Mouse (Mus musculus): ENCODE data around the gene Pla2g2f. TPM values are rescaled to one million over a fixed set of nuclear protein-coding genes. Genes with fewer than 3 reads are reported as not detected.
A peak's percentile ranks its signal among the peaks of the same experiment; 100 is the strongest.

The Pla2g2f gene
- 0.07 TPM in 1 of 2 replicates, not detected in the other for polyA plus RNA-seq (2015; fragmentation: Nextera tagmentation; extraction: Ambion mirVana)

DNA sequence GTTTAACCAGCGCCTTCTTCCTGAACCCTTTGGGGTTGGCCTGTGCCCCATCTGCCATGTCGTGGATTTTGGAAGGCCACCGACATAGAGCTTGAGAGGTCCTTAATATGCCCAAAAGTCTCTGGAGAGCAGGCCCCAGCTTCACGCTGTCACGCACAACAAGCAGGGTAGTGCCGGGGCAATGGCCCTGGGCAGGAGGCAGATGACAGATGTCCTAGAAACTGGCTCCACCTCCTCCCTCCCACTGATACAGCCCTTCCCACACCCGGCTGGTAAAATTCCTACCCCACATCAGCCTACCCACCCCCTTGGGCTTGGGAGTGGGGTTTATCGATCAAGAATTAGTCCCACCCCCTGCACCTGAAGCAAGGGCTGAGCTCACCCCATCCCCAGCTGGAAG, at the start of gene Pla2g2f:
Pla2g2f (minus strand) TSS at position 211 of the 400 bp plus-strand sequence.
- Histone ChIP-seq H3K4me3 (ENCODE audit: low read length) (no peak within 1 kb of the TSS), H3K36me3 (ENCODE audit: insufficient read depth, low read length) (no peaks in the 10 kb centered on the region), H3K9me3 (ENCODE audit: low read length) (peaks cover 3% of the 10 kb centered on the region; the same call in 1 of the 2 replicates), H3K4me1 (ENCODE audit: insufficient read depth, low read length) (no peaks in the 10 kb centered on the region), H3K9ac (replicated peaks; ENCODE audit: low read length) (no peak within 1 kb of the TSS), H3K27me3 (ENCODE audit: insufficient read depth, low read length) (no peaks in the 10 kb centered on the region), H3K4me2 (replicated peaks; ENCODE audit: low read depth, low read length) (no peak within 1 kb of the TSS), H3K27ac (ENCODE audit: low read length) (no peak within 1 kb of the TSS)
- no peak for ATAC-seq (ENCODE audit: low FRiP score, low TSS enrichment)
- WGBS = 67% methylated on average over 8 of the region's 8 CpGs

DNA sequence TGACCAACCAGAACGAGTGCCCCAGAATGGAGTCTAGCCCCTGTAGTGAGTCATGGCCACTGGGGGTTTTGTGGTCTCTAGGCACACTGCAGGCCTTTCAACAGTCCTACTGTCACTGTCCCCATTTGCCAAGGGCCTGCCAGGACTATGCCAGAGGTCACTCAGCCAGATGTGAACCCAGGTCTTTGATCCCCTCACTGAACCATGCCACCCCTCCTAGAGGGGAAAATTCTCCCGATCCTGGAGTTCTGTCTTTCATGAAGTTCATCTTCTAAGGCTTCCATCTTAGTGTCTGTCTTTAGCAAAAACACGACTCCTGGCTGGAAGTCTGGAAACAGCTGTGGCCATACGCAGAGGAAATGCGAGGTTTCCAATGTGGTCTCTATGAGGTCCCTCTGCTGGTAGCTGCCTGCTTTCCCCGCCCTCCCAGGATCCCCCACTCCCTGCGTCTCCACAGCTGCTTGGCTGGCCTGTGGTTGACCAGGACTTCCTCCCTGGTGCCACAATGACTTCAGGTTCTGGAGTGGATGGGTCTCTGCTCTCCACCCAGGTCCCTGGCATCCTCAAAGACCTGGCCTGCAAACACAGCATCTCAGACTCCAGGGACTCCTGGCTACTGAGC, 49.6 kb upstream of the Pla2g2f start:
- WGBS = 57% methylated on average over 7 of the region's 7 CpGs
- no peak overlapping the region for H3K4me3 ChIP-seq (ENCODE audit: low read length)
- no peaks in the 10 kb centered on the region for H3K27me3 ChIP-seq (ENCODE audit: insufficient read depth, low read length)
- no peaks in the 10 kb centered on the region for H3K9me3 ChIP-seq (ENCODE audit: low read length)
- no peak overlapping the region for H3K27ac ChIP-seq (ENCODE audit: low read length)
- H3K4me2 ChIP-seq (replicated peaks; ENCODE audit: low read depth, low read length) = no peak overlapping the region
- H3K4me1 ChIP-seq (ENCODE audit: insufficient read depth, low read length) = peaks cover 9% of the 10 kb centered on the region; the same call in 1 of the 2 replicates
- H3K36me3 ChIP-seq (ENCODE audit: insufficient read depth, low read length) = no peaks in the 10 kb centered on the region
- H3K9ac ChIP-seq (replicated peaks; ENCODE audit: low read length) = no peak overlapping the region
- ATAC-seq (ENCODE audit: low FRiP score, low TSS enrichment) = no peak

DNA sequence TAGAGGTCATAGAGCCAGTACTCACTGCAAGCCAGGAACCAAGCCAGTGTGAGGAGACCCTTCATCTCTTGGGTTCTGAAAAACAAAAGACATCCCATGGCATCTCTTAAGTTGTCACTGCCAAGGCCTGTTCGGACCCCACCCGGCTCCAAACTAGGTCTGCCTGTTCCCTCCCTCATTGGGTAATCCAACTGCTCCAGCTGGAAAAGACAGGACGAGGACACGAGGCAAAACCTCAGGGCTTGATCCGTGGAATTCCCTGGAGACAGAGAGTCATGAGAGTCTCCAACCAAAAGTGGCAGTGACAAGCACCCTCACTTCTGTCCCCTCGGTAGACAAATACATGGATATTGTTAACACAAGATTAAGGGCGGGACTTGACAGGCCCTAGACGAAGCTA, 48.7 kb upstream of the Pla2g2f start:
- H3K9ac ChIP-seq (replicated peaks; ENCODE audit: low read length) = no peak overlapping the region
- no peak for ATAC-seq (ENCODE audit: low FRiP score, low TSS enrichment)
- H3K36me3 ChIP-seq (ENCODE audit: insufficient read depth, low read length) = no peaks in the 10 kb centered on the region
- H3K27me3 ChIP-seq (ENCODE audit: insufficient read depth, low read length) = no peaks in the 10 kb centered on the region
- peaks cover 9% of the 10 kb centered on the region; the same call in 1 of the 2 replicates for H3K4me1 ChIP-seq (ENCODE audit: insufficient read depth, low read length)
- H3K27ac ChIP-seq (ENCODE audit: low read length) = no peak overlapping the region
- no peak overlapping the region for H3K4me3 ChIP-seq (ENCODE audit: low read length)
- H3K4me2 ChIP-seq (replicated peaks; ENCODE audit: low read depth, low read length) = no peak overlapping the region
- 88% methylated on average over 8 of the region's 8 CpGs for WGBS
- H3K9me3 ChIP-seq (ENCODE audit: low read length) = no peaks in the 10 kb centered on the region

DNA sequence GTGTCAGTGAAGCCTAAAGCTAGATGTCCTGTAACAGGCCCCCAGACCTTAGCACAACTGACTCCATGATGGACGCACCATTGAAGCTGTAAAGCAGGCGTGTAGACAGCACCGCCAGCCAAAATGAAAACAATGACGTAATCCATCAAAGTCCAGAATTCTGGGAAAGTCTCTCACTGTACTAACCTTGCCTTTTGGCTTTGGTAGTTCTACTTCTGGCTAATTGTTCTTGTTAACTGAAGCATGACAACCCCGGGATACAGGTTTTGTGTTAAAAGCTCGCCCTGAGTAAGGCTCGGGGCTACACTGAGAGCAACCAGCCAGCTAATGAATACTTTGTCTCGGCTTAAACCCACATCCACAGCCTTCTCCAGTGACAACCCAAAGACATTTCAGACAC, 47.8 kb upstream of the Pla2g2f start:
- H3K9ac ChIP-seq (replicated peaks; ENCODE audit: low read length) = no peak overlapping the region
- peaks cover 15% of the 10 kb centered on the region for H3K4me1 ChIP-seq (ENCODE audit: insufficient read depth, low read length)
- WGBS = 34% methylated on average over 8 of the region's 8 CpGs
- H3K4me3 ChIP-seq (ENCODE audit: low read length) = no peak overlapping the region
- no peak overlapping the region for H3K27ac ChIP-seq (ENCODE audit: low read length)
- no peak for ATAC-seq (ENCODE audit: low FRiP score, low TSS enrichment)
- no peaks in the 10 kb centered on the region for H3K27me3 ChIP-seq (ENCODE audit: insufficient read depth, low read length)
- no peaks in the 10 kb centered on the region for H3K36me3 ChIP-seq (ENCODE audit: insufficient read depth, low read length)
- H3K4me2 ChIP-seq (replicated peaks; ENCODE audit: low read depth, low read length) = no peak overlapping the region
- H3K9me3 ChIP-seq (ENCODE audit: low read length) = no peaks in the 10 kb centered on the region

DNA sequence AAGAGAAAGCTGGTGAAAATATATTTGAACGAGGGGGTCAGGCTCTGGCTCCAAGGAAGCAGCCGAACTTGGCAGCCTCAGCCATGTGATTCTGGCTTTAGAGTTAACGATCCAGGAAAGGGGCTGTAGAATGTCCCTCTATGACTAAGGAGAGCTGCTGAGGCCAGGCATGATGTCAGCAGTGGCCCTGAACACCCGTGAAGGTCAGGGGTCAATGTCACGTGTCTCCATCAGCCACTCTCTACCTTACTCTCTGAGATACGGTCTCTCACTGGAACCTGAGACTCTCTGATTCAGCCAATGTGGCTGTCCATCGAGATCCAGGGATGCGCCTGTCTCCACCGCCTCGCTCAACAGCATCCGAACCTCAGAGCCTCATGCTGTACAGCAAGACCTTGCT, 45.5 kb upstream of the Pla2g2f start:
- no peak overlapping the region for H3K4me2 ChIP-seq (replicated peaks; ENCODE audit: low read depth, low read length)
- H3K9me3 ChIP-seq (ENCODE audit: low read length) = no peaks in the 10 kb centered on the region
- peaks cover 26% of the 10 kb centered on the region for H3K4me1 ChIP-seq (ENCODE audit: insufficient read depth, low read length)
- no peaks in the 10 kb centered on the region for H3K36me3 ChIP-seq (ENCODE audit: insufficient read depth, low read length)
- H3K4me3 ChIP-seq (ENCODE audit: low read length) = no peak overlapping the region
- WGBS = 68% methylated on average over 11 of the region's 11 CpGs
- ATAC-seq (ENCODE audit: low FRiP score, low TSS enrichment) = no peak
- no peaks in the 10 kb centered on the region for H3K27me3 ChIP-seq (ENCODE audit: insufficient read depth, low read length)
- H3K27ac ChIP-seq (ENCODE audit: low read length) = no peak overlapping the region
- H3K9ac ChIP-seq (replicated peaks; ENCODE audit: low read length) = no peak overlapping the region

DNA sequence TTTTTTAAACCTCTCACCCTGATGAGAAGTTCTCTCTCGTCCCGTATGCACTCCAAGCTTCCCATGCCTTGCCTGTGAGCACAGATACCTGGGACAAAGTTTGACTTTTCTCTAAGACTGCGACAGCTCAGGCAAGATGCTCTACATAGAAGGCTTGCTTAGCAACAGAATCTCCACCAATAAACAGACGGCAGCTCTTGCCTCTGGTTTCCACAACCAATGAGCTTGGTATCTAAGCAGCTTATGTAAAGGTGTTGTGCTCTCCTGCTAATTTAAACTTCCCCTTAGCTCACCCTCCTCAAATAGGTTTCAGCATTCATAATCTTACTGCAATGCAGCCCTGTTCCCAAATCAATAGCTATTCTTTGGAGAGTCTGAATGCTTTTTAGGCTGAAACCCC, 44.2 kb upstream of the Pla2g2f start:
- Histone ChIP-seq H3K4me1 (ENCODE audit: insufficient read depth, low read length) (peaks cover 26% of the 10 kb centered on the region), H3K4me3 (ENCODE audit: low read length) (no peak overlapping the region), H3K36me3 (ENCODE audit: insufficient read depth, low read length) (no peaks in the 10 kb centered on the region), H3K27me3 (ENCODE audit: insufficient read depth, low read length) (no peaks in the 10 kb centered on the region), H3K9me3 (ENCODE audit: low read length) (no peaks in the 10 kb centered on the region), H3K9ac (replicated peaks; ENCODE audit: low read length) (no peak overlapping the region), H3K27ac (ENCODE audit: low read length) (no peak overlapping the region), H3K4me2 (replicated peaks; ENCODE audit: low read depth, low read length) (no peak overlapping the region)
- 79% methylated on average over 4 of the region's 4 CpGs for WGBS
- no peak for ATAC-seq (ENCODE audit: low FRiP score, low TSS enrichment)

DNA sequence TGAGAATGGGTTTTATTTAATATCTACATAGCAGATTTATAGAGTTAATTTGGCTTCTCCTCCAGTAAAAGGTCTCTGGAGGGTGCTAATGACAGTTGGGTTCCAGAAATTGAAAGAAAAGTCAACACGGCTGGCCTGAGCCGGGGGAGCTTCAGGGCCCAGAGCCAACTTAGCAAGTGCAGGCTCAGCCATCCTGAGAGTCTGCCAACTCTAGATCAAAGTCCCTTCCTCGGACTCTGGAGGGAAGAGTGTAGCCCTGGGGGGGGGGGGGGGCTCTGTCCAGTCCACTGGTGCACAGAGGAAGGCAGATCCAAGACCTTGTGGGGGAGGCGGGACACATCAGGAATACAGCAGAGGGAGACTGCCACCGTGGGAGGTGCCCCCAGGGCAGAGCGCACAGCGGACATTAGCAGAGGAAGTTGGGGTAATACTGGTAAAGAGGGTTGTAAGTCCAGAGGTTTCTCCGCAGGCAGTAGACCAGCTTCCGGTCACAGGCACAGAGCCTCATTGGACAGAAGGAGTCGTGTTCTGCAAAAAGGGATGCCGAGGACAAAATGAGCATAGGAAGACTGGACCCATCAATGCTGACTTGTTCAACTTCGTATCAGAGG, 42.8 kb upstream of the Pla2g2f start:
- Histone ChIP-seq H3K27ac (ENCODE audit: low read length) (no peak overlapping the region), H3K4me2 (replicated peaks; ENCODE audit: low read depth, low read length) (peak overlapping the region; percentile 26; the same call in 1 of the 2 replicates), H3K9me3 (ENCODE audit: low read length) (no peaks in the 10 kb centered on the region), H3K27me3 (ENCODE audit: insufficient read depth, low read length) (no peaks in the 10 kb centered on the region), H3K4me1 (ENCODE audit: insufficient read depth, low read length) (peaks cover 28% of the 10 kb centered on the region), H3K9ac (replicated peaks; ENCODE audit: low read length) (no peak overlapping the region), H3K4me3 (ENCODE audit: low read length) (no peak overlapping the region), H3K36me3 (ENCODE audit: insufficient read depth, low read length) (no peaks in the 10 kb centered on the region)
- peak; percentile 89 for ATAC-seq (ENCODE audit: low FRiP score, low TSS enrichment)
- 29% methylated on average over 12 of the region's 12 CpGs for WGBS

DNA sequence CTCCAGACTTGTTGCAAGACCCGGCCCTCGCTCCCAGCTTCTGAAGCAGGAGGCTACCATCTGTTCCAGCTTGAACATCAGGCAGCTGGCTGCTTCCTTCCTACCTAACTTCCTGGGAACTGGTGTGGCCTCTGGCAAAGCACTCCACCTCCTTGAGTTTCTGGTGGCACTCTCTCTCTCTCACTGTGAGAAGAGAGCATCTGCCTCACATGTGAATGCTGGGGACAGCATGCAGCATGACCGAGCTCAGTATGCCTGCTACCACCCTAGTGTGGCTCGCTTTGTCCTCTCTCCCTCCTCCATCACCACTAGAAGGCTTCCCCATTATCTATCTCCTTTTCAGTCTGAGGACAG, 39.8 kb upstream of the Pla2g2f start:
- no peaks in the 10 kb centered on the region for H3K9me3 ChIP-seq (ENCODE audit: low read length)
- H3K36me3 ChIP-seq (ENCODE audit: insufficient read depth, low read length) = no peaks in the 10 kb centered on the region
- H3K9ac ChIP-seq (replicated peaks; ENCODE audit: low read length) = no peak overlapping the region
- H3K27ac ChIP-seq (ENCODE audit: low read length) = no peak overlapping the region
- H3K4me2 ChIP-seq (replicated peaks; ENCODE audit: low read depth, low read length) = no peak overlapping the region
- no peaks in the 10 kb centered on the region for H3K27me3 ChIP-seq (ENCODE audit: insufficient read depth, low read length)
- WGBS = 69% methylated on average over 4 of the region's 4 CpGs
- peaks cover 23% of the 10 kb centered on the region for H3K4me1 ChIP-seq (ENCODE audit: insufficient read depth, low read length)
- H3K4me3 ChIP-seq (ENCODE audit: low read length) = no peak overlapping the region
- no peak for ATAC-seq (ENCODE audit: low FRiP score, low TSS enrichment)

DNA sequence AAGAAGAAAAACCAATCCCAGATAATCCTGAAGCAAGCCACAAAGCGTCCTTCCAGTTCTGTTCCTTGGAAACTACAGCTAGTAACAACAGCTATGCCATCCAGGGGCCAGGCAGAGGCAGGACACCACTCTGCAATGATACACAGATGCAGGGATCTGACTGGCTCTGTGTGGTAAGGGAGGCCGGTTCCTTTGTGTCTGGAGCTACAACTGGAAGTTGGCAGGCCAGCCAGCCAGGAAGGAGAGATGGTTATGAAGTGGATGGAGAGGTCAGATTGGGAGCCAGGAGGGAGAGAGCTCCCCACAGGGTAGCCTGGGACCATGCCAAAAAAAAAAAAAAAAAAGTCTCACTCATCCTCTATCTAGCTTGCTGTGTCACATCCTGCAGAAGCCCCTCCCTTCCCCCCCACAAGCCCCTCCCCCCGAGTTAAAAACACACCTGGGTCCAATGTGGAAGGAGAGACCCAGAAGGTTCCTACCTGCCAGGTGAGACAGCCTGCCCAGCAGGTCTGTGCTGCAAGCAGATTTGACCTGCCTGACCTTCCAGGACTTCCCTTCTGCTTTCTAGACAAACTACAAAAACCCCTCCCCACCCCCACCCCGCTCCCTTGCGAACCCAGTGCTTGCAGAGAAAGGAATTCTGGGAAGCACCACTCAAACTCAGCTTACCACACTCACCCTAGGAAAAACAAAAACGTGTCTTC, 39.2 kb upstream of the Pla2g2f start:
- Histone ChIP-seq H3K27ac (ENCODE audit: low read length) (no peak overlapping the region), H3K9ac (replicated peaks; ENCODE audit: low read length) (no peak overlapping the region), H3K9me3 (ENCODE audit: low read length) (no peaks in the 10 kb centered on the region), H3K4me2 (replicated peaks; ENCODE audit: low read depth, low read length) (no peak overlapping the region), H3K4me3 (ENCODE audit: low read length) (no peak overlapping the region), H3K4me1 (ENCODE audit: insufficient read depth, low read length) (peaks cover 23% of the 10 kb centered on the region), H3K36me3 (ENCODE audit: insufficient read depth, low read length) (no peaks in the 10 kb centered on the region), H3K27me3 (ENCODE audit: insufficient read depth, low read length) (no peaks in the 10 kb centered on the region)
- 45% methylated on average over 6 of the region's 6 CpGs for WGBS
- ATAC-seq (ENCODE audit: low FRiP score, low TSS enrichment) = no peak

DNA sequence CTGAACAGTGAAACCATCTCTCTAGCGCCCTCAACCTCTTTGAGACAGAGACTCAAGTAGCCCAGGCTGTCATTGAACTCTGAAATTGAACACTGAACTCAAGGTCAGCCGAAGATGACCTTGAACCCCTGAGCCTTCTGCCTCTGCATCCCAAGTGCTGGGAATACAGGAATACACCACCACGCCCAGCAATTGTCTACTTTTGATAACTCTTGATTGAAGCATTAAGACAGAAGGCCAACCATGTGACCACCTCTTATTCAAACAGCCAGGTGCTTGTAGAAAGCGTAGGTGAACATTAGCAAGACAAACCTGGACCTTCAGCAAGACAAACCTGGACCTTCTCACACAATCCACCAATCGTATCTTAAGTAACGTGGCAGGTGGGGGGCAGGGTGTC, 36.9 kb upstream of the Pla2g2f start:
- Histone ChIP-seq H3K4me1 (ENCODE audit: insufficient read depth, low read length) (peaks cover 8% of the 10 kb centered on the region), H3K36me3 (ENCODE audit: insufficient read depth, low read length) (no peaks in the 10 kb centered on the region), H3K4me3 (ENCODE audit: low read length) (no peak overlapping the region), H3K9ac (replicated peaks; ENCODE audit: low read length) (no peak overlapping the region), H3K9me3 (ENCODE audit: low read length) (no peaks in the 10 kb centered on the region), H3K4me2 (replicated peaks; ENCODE audit: low read depth, low read length) (no peak overlapping the region), H3K27me3 (ENCODE audit: insufficient read depth, low read length) (no peaks in the 10 kb centered on the region), H3K27ac (ENCODE audit: low read length) (no peak overlapping the region)
- ATAC-seq (ENCODE audit: low FRiP score, low TSS enrichment) = no peak
- 90% methylated on average over 6 of the region's 6 CpGs for WGBS
